Mouse (Mus musculus): ENCODE data around the gene Iqgap2.

- no peak for TF ChIP-seq POLR2A (IDR thresholded peaks at IDR 0.05; ENCODE audit: borderline replicate concordance, extremely low read depth, low read depth, low read length)
- no peak for TF ChIP-seq CTCF (IDR thresholded peaks at IDR 0.05; ENCODE audit: insufficient read depth, low read length)
Measured at GRCm38 (mm10) chr13:95643740-95644139, 248.0 kb downstream of the Iqgap2 start.
